Mouse (Mus musculus) granulocyte monocyte progenitor cell, adult 5-6 weeks (primary cell): ENCODE results near the gene Ly6g6d. TPM values are rescaled to one million over a fixed set of nuclear protein-coding genes. Genes with fewer than 3 reads are reported as not detected.
A peak's percentile ranks its signal among the peaks of the same experiment; 100 is the strongest.
"Not testable (repeated sequence)": the region's sequence is repeated elsewhere in the genome, so short reads cannot be mapped to it uniquely, and the experiment has no call there.

ENCODE experiments used
- ATAC-seq: replicated peaks from 2 replicates; pipeline ENCODE4 v1.8.0; 2016; ENCODE audit warnings: mild to moderate bottlenecking, moderate TSS enrichment, inconsistent platforms; ENCODE audit not compliant: poor library complexity, severe bottlenecking
- total RNA-seq, 2 experiments: library from RNA; stranded (forward) in 1 of 2; stranded (reverse) in 1 of 2; fragments of 200-712, 200-1000 nt in 1 of 2; fragments of >200 nt in 1 of 2; fragmentation: Nextera tagmentation in 1 of 2; gene quantifications; 2 replicates each; pipeline ENCODE4 v1.2.3; 2014 to 2017

Ly6g6d gene
- total RNA-seq (2014; fragmentation: Nextera tagmentation) (not detected in 2 replicates), total RNA-seq (2017) (not detected in 2 replicates)

GRCm38 (mm10) chr17:35077786-35078233, at the start of gene Ly6g6d:
Gene Ly6g6d, minus strand, starts transcription at chr17:35078065.
- peak; percentile 73 for ATAC-seq

GRCm38 (mm10) chr17:35127017-35127416, 49.2 kb upstream of the Ly6g6d start:
- ATAC-seq, result peak; percentile 38

GRCm38 (mm10) chr17:35126206-35126611, 48.3 kb upstream of the Ly6g6d start, which contains the start of gene D17H6S53E:
Gene D17H6S53E, plus strand, starts transcription at chr17:35126373.
- ATAC-seq, result peak; percentile 37

GRCm38 (mm10) chr17:35125578-35125977, 47.7 kb upstream of the Ly6g6d start:
- ATAC-seq, result no peak

GRCm38 (mm10) chr17:35125081-35125480, 47.2 kb upstream of the Ly6g6d start:
- peak; percentile 32; the same call in 1 of the 2 replicates for ATAC-seq

GRCm38 (mm10) chr17:35124261-35124896, 46.5 kb upstream of the Ly6g6d start:
- ATAC-seq, result not testable (repeated sequence)

- ATAC-seq, result not testable (repeated sequence)
Measured at GRCm38 (mm10) chr17:35123287-35123686, 45.4 kb upstream of the Ly6g6d start.

GRCm38 (mm10) chr17:35121871-35122303, 44.0 kb upstream of the Ly6g6d start, which contains the start of gene Csnk2b:
Gene Csnk2b, minus strand, starts transcription at chr17:35122053.
- ATAC-seq, result peak; percentile 5; the same call in 1 of the 2 replicates

- peak; percentile 85 for ATAC-seq
Measured at GRCm38 (mm10) chr17:35121143-35121799, 43.4 kb upstream of the Ly6g6d start, which contains the start of gene Gpank1. Gene Gpank1, plus strand, starts transcription at chr17:35121455.

GRCm38 (mm10) chr17:35120745-35121142, 42.9 kb upstream of the Ly6g6d start:
- no peak for ATAC-seq

- peak; percentile 63 for ATAC-seq
Measured at GRCm38 (mm10) chr17:35115046-35116019, 37.5 kb upstream of the Ly6g6d start, which contains the start of gene Ly6g5b. Gene Ly6g5b, minus strand, starts transcription at chr17:35115428.

- ATAC-seq, result no peak
Measured at GRCm38 (mm10) chr17:35111774-35112173, 33.9 kb upstream of the Ly6g6d start.

GRCm38 (mm10) chr17:35108097-35108496, 30.2 kb upstream of the Ly6g6d start, which contains the start of gene Ly6g5c:
Gene Ly6g5c, plus strand, starts transcription at chr17:35108279.
- ATAC-seq, result no peak

GRCm38 (mm10) chr17:35106522-35106921, 28.7 kb upstream of the Ly6g6d start:
- ATAC-seq, result no peak

- no peak for ATAC-seq
Measured at GRCm38 (mm10) chr17:35105740-35106389, 28.0 kb upstream of the Ly6g6d start.

- no peak for ATAC-seq
Measured at GRCm38 (mm10) chr17:35104754-35105153, 26.9 kb upstream of the Ly6g6d start.

- no peak for ATAC-seq
Measured at GRCm38 (mm10) chr17:35104079-35104478, 26.2 kb upstream of the Ly6g6d start.

- no peak for ATAC-seq
Measured at GRCm38 (mm10) chr17:35103221-35103690, 25.4 kb upstream of the Ly6g6d start.

GRCm38 (mm10) chr17:35102299-35102698, 24.4 kb upstream of the Ly6g6d start:
- no peak for ATAC-seq
